Mouse (Mus musculus) C2C12 (cell line): ENCODE results near the gene Tmprss7.

Experiments
- CEBPB ChIP-seq: IDR thresholded peaks from one replicate; pipeline ENCODE4 v1.6.1; 2011; ENCODE audit warnings: low read depth, mild to moderate bottlenecking, control low read depth, moderate library complexity
- CTCF ChIP-seq: IDR thresholded peaks from one replicate; pipeline ENCODE4 v1.5.1; 2011; ENCODE audit not compliant: control insufficient read depth, insufficient read depth, insufficient read length
- MAX ChIP-seq: IDR thresholded peaks from one replicate; pipeline ENCODE4 v1.6.1; 2011; ENCODE audit warnings: mild to moderate bottlenecking, control low read depth
- MYOD1 ChIP-seq: IDR thresholded peaks from one replicate; pipeline ENCODE4 v1.6.1; 2011; ENCODE audit warnings: low read depth; ENCODE audit not compliant: control insufficient read depth, insufficient read length
- USF1 ChIP-seq: IDR thresholded peaks from one replicate; pipeline ENCODE4 v1.6.1; 2011; ENCODE audit warnings: low read depth, mild to moderate bottlenecking, control low read depth, moderate library complexity

GRCm38 (mm10) chr16:45686833-45687232 lies 6.6 kb downstream of the Tmprss7 start:
- TF ChIP-seq CTCF (no peak), MYOD1 (no peak), USF1 (no peak), CEBPB (no peak), MAX (no peak)
